Mouse (Mus musculus) granulocyte monocyte progenitor cell, adult 5-6 weeks (primary cell): ENCODE results near the gene Cish. TPM values are rescaled to one million over a fixed set of nuclear protein-coding genes. Genes with fewer than 3 reads are reported as not detected.

Experiments used
- ATAC-seq: replicated peaks from 2 replicates; pipeline ENCODE4 v1.8.0; 2016; ENCODE audit warnings: mild to moderate bottlenecking, moderate TSS enrichment, inconsistent platforms; ENCODE audit not compliant: poor library complexity, severe bottlenecking
- total RNA-seq, 2 experiments: library from RNA; stranded (forward) in 1 of 2; stranded (reverse) in 1 of 2; fragments of 200-712, 200-1000 nt in 1 of 2; fragments of >200 nt in 1 of 2; fragmentation: Nextera tagmentation in 1 of 2; gene quantifications; 2 replicates each; pipeline ENCODE4 v1.2.3; 2014 to 2017

Cish gene
- total RNA-seq, 2 experiments from 2014 or later: 0.24 to 0.36 TPM

DNA sequence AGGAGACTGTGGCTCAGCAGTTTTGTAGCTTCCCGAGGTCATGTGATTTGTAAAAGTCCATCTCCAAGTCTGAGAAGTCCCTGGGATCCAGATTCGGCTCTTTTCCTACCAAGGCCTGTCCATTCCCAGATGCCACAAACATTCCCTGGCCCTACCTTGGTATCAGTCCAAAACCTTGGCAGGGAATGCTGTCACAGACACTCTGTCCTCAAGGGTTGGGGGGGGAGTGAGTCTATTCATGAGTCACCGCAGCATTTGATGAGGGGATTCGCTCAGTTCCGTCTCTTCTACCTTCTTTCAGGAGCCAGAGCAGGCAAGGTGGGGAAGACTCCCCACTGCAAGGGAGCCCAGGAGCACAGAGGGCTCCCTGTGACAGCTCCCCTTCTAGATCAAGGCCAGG lies 20.1 kb upstream of the Cish start:
- ATAC-seq: no peak

DNA sequence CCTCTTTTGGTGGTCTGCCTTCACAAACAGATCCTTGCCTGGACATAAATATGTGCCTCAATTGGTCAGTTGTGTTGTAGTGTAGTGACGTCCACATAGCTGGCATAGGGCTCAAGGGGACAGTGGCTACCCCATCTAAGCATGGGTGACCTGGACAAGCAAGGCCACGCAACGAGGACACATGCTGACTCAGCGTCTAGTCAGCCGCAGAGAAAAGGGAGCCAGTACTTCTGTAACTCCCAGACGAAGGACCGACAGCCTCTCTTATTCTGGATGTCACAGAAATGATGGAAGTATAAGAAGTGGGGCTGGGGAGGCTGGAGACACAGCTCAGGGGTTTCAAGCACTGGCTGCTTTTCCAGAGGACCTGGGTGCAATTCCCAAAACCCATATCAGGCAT lies 18.2 kb upstream of the Cish start:
- no peak for ATAC-seq

DNA sequence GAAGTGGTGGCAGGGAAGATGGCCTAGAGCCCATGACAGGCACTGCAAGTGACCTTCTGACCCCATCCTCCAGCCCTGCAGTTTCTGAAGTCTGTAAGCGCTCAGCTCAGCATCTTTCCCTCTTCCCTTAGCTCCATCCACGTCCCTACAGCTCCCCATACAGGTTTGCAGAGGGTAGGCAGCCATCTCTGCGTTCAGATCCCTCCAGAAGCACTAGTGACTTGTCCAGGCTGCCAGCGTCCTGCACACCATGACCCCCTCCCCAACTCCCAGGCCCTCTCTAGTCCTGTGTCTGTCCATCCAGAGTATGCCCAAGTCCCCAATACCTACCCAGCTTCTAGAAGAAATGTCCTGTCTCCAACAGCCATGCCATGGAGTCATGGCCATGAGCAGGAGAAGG lies 17.7 kb upstream of the Cish start:
- ATAC-seq: no peak

DNA sequence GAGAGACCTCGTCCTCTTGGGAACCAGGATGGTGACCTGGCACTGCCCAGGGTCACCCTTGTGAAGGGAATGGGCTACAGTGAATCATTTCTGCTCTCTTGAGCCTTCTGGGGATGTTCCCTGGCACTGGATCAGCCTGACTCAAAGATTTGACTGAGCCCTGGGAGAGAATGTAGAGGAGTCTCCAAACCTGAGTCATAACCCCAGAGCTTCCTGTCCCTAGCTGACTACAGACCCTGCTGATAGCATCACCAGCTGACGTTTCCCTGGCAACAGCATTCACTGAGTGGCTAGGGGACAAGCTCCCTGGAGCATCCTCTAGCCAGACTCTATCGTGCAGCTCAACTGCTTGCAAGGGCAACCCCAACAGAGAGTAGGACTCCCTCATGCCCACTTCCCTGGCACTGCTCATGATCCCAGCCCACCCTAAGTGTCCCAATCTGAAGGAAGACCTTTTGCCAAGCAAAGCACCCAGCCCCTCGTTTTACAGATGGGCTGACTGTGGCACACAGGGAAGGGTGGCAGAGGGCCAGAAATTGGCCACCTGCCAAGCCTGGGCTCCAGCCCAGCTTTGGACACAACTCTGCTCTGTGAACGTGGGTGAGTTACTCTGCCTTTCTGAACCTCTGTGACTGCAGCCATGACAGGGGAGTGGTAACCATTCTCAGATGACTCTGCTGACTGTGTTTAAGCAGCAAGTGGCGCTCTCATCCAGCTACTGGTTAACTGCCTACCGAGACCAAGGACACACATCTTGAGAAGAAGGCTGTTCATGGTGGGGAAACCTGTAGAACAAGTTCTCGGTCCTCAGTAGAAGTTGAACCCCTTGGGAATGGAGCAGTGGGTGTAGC lies 17.1 kb upstream of the Cish start:
- 0 out of 2 replicates have a peak, but pooled peaks have one; percentile 12 for ATAC-seq

DNA sequence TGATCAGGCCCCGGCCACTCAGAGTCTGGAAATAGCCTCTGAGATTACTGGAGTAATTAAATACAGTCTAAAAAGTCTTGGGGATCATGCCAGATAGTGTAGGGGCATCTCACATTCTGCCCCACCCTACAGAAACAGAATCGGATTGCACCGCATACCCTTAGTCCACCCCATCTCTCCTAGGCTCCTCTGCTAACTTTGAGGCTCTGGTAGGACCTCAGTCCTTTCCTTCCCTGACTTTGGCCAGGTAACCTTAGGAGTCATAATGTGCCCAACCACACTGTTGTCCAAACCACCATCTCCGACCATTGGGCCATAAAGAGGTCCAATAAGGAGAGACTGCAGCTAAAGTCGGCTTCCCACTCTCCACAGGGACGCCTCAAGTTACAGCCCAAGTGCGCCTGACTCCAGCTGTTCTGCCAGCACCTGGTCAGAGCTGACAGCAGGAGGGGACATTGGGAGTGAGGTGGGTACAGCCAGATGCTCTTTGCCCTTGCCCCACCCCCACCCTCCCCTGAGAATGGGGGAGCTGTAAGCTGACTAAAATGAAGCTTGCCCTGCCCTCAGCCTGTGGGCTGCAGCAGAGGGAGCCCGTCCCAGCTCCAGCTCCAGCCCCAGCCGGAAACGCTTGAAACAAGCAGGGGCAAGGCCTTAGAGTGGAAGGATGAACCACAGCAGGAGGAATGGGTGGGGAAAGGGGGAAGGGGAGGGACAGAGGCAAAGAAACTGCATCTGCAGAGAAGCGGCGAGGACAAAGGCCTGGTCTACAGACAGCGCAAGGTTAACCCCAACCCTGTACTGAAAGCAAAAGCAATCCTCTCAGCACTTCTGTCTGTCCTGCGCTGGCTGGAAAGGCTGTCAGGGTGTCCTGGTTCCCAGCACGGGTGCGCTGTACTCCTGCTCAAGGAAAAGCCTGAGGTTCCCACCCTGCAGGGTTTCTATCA lies 16.2 kb upstream of the Cish start:
- peak; percentile 21 for ATAC-seq

DNA sequence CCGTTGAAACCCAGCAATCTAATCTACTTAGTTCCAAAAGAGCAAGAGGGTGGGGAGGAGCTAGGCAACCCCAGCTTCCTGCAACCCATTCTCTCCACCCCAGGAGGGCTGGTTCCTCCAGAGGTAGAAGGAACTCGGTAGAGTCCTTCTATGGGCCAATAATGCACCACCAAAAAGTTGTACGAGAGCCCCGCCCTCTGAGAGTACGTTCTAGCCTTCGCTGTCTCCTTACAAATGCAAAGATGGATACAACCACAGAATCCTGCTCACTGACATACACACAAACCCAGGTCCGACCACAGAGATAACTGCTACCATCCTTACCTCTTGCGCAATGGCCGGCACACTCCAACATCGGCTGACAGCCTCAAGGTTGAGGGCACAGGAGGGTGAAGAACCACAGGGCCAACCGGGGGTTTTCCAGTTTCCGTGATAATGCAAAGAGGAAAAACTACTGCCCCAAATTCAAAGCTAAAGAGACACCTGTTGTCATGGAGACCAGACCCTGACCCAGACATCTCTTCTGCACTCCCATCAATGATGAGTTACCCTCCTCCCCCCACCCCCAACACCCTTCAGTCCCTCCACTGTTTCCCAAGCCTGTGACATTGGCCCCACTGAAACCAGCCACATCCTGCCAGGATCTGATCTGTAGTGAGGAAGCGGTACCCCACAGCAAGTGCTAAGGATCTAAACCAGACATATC lies 15.4 kb upstream of the Cish start:
- peak; percentile 67 for ATAC-seq

DNA sequence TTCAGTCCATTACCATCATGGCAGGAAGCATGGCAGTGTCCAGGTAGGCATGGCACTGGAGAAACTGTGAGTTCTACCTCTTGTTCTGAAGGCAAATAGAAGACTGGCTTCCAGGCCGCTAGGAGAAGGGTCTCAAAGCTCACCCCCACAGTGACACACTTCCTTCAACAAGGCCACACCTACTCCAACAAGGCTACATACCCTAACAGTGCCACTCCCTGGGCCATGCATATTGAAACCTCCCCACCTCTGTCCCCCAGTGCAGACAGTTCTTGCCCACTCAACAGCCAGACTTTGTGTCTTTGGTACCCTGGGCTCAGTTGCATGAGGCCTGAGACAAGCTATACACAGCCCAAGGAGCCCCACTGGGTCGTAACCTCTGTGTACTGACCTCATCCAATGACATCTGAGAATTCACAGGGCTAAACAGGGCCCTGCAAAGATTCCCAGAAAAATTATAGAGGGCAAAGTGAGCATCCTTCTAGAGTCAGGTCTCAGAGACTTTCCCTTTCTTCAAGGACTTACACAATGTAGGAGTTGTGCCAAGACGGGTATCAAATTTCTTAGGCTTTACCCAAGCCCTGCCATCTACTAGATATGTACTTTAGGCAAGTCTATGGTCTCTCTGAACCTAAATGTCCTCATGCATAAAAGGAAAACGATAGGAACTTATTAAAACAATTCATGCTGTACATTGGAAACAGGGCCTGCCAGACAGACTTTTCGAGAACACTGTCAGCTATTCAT lies 14.4 kb upstream of the Cish start:
- ATAC-seq: no peak

DNA sequence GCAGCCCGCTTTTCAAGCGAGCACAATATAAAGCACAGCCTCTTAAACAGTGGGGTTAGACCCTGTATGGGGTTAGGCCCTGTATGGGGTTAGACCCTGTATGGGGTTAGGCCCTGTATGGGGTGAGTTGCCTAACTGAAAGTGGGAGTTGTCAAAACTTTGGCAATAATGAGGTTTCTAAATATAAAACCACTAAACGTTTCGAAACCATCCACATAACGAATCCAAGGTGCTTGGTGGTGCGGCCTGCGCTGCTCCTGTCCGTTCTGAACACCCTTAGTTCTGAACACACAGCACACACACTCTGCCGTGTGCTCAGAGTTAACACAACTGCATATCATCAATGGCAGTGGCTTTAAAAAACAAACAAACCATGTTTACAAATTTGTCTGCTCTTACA lies 12.9 kb upstream of the Cish start:
- ATAC-seq: peak; percentile 26

DNA sequence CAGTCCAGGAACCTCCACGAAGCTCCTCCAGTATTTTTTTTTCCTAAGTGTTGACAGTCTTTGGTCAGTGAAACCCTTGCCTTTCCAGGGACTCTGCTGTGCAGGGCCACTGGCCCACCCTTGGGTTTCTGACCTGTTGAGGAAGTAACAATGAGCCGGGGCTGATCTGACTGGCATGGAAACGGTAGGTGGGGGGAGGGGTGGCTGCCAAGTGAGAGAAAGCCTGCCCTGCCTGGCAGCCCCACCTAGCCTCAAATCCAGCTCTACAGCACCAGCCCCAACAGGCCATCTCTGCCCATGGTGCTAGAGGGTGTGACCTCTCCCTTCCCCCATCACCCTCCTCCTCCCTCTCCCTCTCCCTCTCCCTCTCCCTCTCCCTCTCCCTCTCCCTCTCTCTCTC lies 10.8 kb upstream of the Cish start:
- ATAC-seq: 0 out of 2 replicates have a peak, but pooled peaks have one; percentile 4

DNA sequence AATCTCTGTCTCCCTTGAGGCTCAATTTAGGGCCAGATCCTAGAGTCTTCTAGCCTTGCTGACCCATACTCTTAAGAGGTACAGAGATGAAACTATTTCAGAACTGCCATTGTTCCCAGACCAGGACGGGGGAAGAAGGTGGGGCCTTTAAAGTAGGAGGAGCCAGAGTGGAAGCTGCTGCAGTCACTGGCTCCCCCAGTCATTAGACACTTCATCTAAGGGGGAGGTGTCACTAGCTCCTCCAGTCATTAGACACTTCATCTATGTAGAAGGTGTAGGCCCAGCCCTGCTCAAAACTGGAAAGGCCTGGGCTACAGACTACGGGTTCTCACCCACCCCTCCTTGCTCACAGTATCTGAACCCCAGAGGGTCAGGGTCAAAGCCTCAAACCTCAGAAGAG lies 8.5 kb upstream of the Cish start:
- ATAC-seq: peak; percentile 31

DNA sequence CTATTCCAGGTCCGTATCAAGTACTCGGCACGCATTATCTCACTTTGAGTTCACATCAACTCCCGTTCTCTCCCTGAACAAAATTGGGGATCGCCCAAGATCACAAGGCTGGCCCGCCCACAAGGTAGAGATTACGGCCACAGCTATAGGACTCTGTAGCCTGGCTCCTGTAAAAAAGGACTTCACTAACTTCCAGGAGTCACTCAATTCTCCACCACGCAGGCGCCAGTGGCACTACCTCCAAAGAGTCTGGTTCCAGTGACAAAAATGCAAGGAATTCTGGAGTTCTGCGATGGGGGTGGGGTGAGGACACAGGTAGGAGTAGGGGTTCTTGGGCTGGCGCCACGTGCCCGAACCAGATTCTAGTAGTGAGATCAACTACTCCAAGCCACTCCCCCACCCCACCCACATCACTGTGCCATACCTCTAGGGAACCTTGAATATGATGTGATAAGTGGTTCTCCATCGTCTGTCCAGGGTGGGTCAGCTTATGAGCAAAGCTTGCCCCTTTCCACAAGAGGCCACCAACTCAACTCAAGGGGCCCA lies 7.6 kb upstream of the Cish start:
- no peak for ATAC-seq

DNA sequence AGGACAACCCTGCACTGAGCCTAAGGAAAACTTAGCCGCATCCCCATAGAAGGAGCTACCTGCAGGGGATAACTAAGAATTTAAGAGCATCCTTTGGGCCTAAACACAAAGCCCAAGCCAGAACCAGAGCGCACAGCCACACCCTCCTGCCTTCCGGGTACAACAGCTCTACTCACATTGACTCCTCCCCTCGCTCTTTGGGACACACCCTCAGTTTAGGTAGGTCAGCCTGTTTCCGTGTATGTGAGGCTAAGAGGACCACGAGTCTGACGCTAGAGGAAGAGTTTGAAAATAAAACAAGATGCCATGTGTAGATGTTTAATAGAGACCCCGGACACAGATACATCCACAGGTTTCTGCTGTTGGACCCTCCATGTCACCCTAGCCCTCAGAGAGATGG lies 7.1 kb upstream of the Cish start:
- ATAC-seq: peak; percentile 47

DNA sequence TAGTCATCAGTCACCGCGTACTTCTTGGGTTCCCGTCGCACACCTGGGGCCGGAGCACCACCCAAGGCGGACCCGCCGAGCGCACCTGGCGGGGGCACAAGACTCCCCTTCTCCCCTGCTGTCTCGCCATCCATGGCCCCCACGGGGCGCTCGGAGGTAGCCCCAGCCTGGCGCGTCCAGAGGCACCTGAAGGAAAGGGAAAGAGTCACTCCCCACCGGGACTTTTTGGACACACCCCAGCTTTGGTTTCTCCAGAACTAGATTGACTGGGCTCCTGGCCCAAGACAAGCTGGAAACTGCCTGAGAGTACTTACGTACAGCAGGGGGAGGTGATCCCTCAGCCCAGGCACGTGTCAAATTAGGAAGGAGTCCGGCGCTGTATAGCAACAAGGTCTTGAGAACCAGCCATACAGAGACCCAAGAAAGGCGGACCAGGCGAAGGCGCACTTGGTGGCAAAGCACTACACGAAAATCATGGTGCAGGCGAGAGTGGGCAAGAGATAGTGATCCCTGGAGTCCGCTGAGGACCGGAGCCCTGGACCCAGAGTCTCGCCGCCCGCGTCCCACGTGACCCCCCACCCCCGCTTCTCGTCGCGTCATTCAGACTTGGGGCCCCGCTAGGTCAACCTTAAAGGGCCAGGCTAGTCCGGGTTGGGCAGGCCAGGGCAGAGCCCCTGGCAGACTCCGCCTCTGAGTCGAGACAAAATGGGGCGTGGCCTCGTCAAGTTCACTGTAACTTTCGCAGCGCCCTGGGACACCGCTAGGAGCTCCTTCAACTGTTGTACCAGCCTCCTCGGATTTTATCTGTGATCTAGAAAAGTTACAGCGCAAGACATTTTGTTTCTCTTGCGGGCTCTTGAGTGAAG lies 6.4 kb upstream of the Cish start, which contains the start of gene Mapkapk3:
Gene Mapkapk3, minus strand, starts transcription at position 667 of the 866 bp plus-strand sequence.
- peak; percentile 58 for ATAC-seq

DNA sequence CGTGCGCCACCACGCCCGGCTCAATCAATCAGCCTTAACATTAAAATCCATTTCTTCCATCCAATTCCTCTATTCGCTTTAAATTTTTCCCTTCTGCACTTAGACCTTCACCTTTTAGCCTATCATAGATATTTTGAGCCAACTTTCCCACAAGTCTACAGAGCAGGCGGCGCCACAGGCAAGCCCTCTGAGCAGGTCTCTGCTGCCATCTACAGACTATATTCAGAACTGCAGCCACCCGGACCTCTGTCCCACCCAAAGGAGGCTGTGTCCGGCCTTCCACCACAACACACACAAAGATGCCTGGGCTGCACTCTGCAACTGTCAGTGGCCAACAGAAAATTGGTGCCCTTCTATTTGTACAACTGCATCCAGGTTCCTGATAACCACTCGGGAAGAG lies 4.9 kb upstream of the Cish start:
- ATAC-seq: peak; percentile 36

DNA sequence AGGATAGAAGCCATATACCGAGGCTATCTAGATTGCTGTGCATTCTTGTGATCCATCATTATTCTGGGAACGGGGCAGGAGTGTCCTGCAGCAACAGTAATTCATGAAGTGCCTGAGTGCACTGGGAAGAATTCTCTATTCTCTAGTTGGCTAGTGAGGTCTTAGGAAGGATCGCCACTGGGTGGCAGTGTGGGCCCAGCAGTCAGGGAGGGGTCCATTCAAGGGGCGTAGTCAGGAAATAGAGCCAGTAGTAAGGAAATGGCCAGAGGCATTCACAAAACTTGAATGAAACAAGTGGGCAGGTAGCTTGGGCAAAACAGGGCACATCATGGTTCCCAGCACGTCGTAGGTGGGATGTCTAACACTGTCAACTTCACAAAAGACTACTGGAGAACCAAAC lies 1.6 kb upstream of the Cish start:
- peak; percentile 36 for ATAC-seq

DNA sequence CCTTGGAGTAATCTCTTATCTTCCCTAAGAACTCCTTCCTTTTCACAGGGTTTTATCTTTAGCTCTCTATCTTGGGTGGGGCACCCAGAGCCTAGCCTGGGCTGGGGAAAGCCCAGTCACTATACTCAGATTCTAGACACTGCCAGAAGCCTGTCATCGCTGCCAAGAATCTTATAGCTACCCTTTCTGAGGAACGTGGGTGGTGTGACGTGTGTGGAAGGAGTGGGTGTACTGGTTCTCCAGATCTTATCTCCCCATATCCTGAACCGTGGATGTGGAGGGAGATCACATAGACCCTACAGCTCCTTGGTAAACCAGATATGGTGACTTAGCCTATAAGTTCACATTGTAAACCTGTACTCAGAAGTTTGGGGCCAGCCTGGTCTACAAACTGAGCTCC lies 210 bp upstream of the Cish start:
- no peak for ATAC-seq

DNA sequence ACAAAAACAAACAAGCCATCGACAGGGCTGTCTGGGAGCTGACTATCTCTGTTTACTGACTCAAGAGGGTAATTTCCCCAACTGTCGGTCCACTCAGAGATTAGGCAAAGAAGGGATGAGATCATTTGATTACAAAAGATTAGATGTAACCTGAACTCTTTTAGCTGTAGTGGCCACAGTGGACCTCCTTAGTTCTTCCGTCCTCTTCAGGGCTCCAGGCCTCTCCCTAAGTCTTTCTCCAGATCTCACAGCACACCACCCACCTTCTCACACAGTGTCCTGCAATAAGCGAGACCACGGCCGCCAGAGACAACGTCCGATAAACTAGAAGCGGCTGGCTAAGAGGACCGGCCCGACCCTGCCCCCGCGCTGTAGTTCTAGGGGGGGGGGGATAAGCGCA lies 215 bp downstream of the Cish start:
- ATAC-seq: peak; percentile 18

DNA sequence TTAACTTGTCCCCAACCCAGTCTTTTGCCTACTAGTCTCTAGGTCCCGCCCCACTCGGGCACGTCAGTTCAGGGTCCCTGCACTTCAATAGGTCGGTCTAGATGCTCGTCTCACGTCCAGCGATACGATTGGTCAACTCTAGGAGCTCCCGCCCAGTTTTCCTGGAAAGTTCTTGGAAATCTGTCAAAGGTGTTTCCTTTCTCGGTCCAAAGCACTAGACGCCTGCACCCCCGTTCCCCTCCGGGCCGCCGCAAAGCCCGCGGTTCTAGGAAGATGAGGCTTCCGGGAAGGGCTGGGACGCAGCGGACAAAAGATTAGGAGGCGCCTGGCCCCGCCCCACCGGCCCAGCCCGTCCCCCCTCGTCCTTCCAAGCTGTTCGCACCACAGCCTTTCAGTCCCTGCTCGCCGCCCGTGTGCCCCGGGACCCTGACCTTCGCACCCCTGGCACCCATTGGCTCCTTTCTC lies 707 bp downstream of the Cish start:
- ATAC-seq: peak; percentile 85
